Mouse (Mus musculus): ENCODE results near the gene Sipa1l1.

- TF ChIP-seq HCFC1 (IDR thresholded peaks at IDR 0.05; ENCODE audit: borderline replicate concordance, insufficient read depth, low read length) (no peak), MAFK (IDR thresholded peaks at IDR 0.05; ENCODE audit: insufficient read depth, low read depth, low read length) (no peak)
These were observed 64.1 kb downstream of the Sipa1l1 start for GRCm38 (mm10) chr12:82233177-82233576.

Data from ES-E14 (cell line).